Mouse (Mus musculus) erythroid progenitor cell, adult 5-6 weeks (primary cell): Measurements from ENCODE around the gene Cfhr2. TPM values are rescaled to one million over a fixed set of nuclear protein-coding genes. Genes with fewer than 3 reads are reported as not detected.
"Not testable (repeated sequence)": the region's sequence is repeated elsewhere in the genome, so short reads cannot be mapped to it uniquely, and the experiment has no call there.

Experiments used
- ATAC-seq: replicated peaks from 2 replicates; pipeline ENCODE4 v1.8.0; 2016; ENCODE audit warnings: moderate number of reproducible peaks, mild to moderate bottlenecking, moderate TSS enrichment, inconsistent platforms; ENCODE audit not compliant: poor library complexity, low FRiP score, severe bottlenecking
- total RNA-seq, 2 experiments: library from RNA; stranded (forward) in 1 of 2; stranded (reverse) in 1 of 2; fragments of 150-400 nt in 1 of 2; fragments of 186-747, 209-891 nt in 1 of 2; gene quantifications; 2 replicates each; pipeline versions ENCODE4 v1.2.3 to v1.2.4; 2015 to 2017; ENCODE audit warnings: low replicate concordance in 2 of 2

Cfhr2 gene
- total RNA-seq (2015; ENCODE audit: low replicate concordance), result not detected in 2 replicates
- not detected in 2 replicates for total RNA-seq (2017; ENCODE audit: low replicate concordance)

DNA sequence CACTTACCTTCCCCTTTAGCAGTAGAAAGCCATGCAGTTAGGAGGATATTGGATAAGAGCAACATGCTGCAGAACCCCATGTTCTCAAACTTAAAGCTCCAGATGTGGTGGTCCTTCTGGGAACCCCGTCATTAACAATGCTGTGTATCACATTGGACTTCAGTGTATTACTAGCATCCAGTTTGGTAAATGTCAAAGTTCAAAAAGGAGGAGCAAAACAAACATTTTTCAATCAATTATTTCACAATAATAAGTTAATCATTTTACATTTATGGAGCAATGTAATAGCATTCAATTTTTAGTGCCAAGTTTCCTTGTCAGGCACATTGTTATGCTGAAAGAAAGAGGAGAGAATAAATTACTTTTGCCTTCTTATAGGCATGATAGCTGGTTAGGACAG lies at the start of gene Cfhr2:
TSS of gene Cfhr2 (minus strand) at position 155 of the 400 bp plus-strand sequence.
- ATAC-seq, result no peak

DNA sequence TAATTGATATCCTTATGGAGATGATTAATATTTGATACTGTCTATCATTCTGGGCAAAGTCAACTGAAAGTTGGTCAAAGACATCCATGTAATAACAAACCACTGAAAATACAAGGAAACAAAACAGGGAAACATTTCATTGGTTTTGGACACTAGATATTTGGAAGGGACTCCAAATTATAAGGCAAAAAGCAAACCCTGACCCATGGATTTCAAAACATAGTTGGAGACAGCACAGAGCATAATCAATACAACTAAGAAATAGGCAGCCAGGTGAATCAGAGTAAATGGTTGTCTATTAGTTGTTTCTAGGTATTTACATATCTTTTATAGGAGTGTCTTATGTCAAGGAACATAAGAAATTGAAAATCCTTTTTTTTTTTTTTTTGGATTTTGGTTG lies 5.2 kb upstream of the Cfhr2 start:
- no peak for ATAC-seq

DNA sequence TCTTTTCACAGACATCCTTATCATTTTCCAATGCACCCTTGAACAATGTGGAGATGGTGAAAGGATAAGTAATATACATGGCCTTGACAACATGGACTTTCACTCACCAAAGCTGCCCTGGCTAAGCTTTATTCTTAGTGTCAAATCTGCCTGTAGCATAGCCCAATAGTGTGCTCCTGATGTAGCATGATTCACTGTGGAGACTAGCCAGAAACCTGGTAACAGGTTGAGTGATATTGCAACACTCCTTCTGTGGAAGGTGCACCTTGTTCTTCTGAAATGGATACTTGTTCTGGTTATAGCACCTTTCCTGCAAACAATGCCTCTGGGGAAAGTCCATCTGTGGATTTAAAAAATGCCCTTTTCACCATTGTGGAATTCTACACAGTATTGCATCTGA lies 1.7 kb upstream of the Cfhr2 start:
- ATAC-seq, result no peak

- no peak for ATAC-seq
Measured at GRCm38 (mm10) chr1:139839699-139840098, 18.8 kb downstream of the Cfhr2 start.

- no peak for ATAC-seq
Measured at GRCm38 (mm10) chr1:139839290-139839689, 19.2 kb downstream of the Cfhr2 start.

DNA sequence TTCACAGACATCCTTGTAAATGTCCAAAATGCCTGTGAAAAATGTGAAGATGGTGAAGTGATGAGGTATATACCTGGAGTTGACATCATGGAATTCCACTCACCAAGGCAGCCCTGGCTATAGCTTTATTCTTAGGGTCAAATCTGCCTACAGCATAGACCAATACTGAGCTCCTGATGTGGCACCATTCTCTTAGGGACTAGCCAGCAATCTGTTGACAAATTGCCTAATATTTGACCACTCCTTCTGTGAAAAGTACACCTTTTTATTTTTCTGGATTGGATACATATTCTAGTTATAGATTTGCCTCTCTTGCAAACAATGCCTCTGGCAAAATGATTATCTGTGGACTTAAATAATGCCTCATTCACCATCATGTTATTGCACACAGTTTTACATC lies 49.9 kb downstream of the Cfhr2 start:
- ATAC-seq, result no peak

GRCm38 (mm10) chr1:139781143-139781542 lies 77.4 kb downstream of the Cfhr2 start, which contains the start of gene Gm4788:
Gm4788 (minus strand) TSS chr1:139781243.
- ATAC-seq, result no peak

GRCm38 (mm10) chr1:139769913-139770312 lies 88.6 kb downstream of the Cfhr2 start:
- not testable (repeated sequence) for ATAC-seq

Other genes with a start within 250 kb of the Cfhr2 start
- not detected in 2 replicates for gene Gm4788, start 77.5 kb downstream of the Cfhr2 start, total RNA-seq (2015; ENCODE audit: low replicate concordance)
- gene Gm4788, start 77.5 kb downstream of the Cfhr2 start, total RNA-seq (2017; ENCODE audit: low replicate concordance), result not detected in 2 replicates